Mouse (Mus musculus) mature B cell (primary cell): ENCODE measurements around the gene Ly6g5c.
"Not testable (repeated sequence)": the region's sequence is repeated elsewhere in the genome, so short reads cannot be mapped to it uniquely, and the experiment has no call there.

Source experiments
- in situ Hi-C: fragments of 300-500 bp; cut with MboI; formaldehyde crosslinking; loops from 2 replicates; pipeline ENCODE4 v1.14.3; 2019

Ly6g5c gene

DNA sequence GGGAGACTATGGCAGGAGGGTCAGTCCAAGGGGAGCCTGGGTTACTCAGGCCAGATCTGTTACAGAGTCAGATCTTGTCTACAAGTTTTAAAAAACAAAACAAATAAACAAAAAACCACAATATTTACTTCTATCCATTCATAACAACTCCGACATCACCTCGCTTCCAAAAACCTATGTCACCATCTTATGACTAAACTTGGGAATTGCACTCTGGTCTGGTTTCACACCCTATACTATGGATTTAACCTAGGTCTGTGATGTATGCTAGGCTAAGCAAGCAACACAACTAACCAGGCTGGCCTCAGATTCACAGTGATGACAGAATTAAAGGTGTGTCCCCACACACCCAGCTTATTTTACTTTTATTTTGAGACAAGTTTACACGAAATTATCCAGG lies 1.6 kb upstream of the Ly6g5c start:
- in situ Hi-C loops, result no loop called here

DNA sequence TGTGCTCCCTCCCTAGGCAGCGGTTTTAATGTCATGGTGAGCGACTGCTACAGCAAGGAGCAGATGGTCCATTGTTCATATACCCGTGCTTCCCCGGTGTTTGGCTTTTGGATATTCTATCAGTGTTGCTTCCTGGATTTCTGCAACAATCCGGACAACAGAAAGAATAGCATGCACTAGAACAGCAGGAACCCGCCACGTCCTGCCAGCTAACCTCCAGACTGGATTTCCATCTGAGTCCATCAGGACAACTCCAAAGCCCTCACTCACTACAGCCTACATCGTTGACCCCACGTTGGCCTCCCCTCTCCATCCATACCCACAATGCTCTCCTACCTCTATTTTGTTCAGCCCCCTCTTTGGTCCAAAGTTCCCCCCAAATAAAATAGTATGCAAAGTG lies 3.7 kb downstream of the Ly6g5c start:
- in situ Hi-C loops, result no loop called here

DNA sequence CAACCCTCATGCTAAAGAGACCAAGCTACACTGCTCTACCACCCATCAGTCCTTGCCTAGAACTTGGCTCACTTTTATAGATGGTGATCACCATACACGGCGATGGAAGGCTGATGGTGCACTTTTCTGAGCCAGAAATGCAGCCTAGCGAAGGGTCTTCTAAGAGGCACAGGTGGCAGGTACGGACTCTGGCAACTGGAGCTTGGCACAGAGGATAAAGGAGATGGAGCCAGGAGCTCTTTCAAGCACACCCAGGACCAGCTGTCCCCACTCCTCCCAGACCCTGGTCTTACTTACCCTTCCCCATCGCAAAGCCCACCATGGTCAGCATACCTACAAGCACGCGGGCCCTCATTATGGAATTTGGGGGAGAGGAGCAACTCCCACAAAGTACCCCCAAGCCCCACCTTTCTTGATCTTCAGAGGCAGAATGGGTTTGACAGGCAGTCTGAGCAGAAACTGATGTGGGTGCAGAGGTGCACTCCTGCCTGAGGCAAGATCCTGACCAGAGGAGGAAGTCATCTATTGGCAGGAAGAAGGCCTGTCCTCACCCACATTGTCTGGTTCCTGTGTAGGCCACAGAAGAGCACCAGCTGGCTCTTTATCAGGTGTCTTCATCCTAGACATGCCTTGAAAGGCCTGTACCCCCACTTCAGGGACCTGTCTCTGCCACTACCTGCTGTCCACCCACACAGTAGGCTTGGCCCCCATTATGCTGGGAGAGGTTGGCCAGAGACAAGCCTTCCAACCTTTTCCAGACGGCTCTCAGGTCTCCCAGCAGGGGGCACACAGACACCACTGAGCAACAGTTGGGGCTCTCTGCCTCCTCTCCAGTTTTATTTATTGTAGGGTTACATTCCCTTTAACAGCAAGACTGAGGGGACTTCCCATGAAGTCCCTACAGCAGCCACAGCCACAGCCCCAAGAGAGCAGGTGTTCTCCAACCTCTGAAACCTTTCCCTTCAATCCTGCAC lies 7.3 kb downstream of the Ly6g5c start, which contains the start of gene Ly6g5b:
Gene Ly6g5b, minus strand, starts transcription at position 383 of the 974 bp plus-strand sequence.
- in situ Hi-C loops, result no loop called here

DNA sequence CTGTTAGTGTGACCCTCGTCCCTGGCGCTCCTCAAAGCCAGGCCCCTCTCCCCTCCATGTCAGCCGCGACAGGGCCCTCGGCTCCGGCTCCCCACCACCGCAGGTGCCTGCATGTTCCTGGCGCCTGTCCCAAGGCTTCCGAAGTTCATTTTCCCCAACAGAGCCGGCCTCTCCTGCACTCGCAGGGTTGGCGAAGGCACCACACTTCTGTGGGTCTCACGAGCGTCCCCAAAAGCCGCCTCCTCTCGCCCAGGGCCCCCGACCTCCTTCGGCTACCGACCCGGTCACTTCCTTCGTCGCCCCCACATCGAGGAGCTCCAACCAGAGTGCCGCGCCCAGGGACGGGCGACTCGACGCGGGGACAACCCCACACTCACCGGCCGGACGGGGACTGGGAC lies 12.7 kb downstream of the Ly6g5c start:
- in situ Hi-C loops, result no loop called here

DNA sequence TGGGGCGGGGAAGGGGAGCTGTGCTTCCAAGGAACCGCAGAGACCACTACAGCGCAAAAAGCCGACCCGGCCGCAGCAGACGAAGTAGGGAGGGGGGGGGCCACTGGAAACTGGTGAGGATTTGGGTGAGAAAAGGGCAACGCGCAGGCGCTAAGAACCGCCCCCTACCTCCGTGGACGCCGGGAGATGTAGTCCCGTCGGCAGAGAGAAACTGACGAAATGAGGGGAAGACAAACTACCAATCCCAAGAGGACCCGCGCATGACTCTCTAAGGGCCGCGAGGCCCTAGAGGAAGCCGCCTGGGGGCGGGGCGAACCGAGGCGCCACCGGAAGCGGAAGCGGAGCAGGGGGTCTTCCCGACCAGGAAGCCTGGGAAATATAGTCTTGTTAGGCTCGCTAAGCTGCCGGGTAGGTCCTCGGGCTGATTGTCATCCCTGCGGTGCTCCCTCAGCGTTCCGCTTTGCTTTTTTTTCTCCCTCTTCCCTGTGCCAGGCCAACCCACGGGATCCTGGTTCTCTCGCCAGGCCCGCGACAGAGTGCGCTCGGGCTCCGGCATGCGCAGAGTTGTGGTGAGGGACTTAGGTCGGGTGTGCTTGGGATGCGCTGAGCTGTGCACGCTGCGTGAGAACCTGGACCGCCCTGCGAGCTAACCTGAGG lies 13.2 kb downstream of the Ly6g5c start, which contains the start of gene Gpank1:
Gene Gpank1, plus strand, starts transcription at position 313 of the 657 bp plus-strand sequence.
- in situ Hi-C loops, result no loop called here

DNA sequence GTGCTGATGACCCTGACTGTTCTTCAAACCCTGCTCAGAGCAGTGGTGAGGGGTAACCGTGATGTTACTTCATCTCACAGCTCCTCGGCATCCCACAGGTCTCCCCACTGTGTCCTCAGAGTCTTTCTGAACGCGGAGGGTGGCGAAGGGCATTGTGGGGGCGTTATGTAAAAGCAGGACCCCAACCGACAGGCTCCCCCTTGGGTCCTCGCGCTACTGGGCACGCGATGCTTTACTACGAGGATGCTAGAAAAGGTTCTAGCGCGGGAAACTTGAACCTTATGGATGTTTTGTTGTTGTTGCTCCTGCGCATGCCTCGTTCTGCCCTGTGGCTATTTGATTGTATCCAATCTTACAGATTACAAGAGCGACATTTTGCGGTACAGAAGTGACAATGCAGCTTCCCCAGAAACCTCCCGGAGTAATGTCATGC lies 13.8 kb downstream of the Ly6g5c start, which contains the start of gene Csnk2b:
Gene Csnk2b, minus strand, starts transcription at position 183 of the 433 bp plus-strand sequence.
- in situ Hi-C loops, result no loop called here

DNA sequence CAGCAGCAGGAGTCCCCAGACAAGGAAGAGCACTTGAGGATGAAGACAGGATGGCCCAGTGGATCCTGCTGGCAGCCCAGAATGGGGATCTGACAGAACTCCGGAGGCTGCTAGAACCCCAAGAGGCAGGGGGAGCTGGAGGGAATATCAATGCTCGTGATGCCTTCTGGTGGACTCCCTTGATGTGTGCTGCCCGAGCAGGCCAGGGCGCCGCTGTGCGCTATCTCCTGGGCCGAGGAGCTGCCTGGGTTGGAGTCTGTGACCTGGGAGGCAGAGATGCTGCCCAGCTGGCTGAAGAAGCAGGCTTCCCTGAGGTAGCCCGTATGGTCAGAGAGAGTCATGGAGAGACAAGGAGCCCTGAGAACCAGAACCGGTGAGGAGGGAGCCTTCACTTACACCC lies 15.2 kb downstream of the Ly6g5c start:
- in situ Hi-C loops, result not testable (repeated sequence)

DNA sequence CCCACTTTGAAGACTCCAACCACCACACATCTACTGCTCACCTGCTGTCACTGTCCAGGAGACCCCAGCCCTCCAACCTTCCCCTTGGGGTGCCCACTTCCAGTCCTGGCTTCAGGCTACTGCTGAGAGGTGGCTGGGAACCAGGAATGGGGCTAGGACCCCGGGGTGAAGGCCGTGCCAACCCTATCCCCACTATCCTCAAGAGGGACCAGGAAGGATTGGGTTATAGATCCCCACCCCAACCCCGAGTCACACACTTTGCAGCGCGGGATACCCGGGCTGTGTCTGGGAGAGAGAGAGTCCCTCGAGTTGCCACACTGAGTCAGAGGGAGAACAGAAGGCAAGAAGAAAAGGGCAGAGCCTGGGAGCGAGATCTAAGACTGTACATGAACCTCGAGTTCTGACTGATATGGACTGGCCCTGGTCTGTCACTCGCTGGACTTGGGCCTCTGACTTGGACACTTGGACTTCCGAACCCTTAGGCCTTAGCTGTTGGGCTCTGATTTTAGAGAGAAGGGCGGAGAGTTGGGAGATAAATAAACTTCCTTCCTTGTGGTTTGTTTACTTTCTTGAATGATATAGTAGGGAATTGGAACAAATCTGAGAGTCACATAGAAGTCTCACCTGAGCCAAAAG lies 16.3 kb downstream of the Ly6g5c start:
- in situ Hi-C loops, result not testable (repeated sequence)

DNA sequence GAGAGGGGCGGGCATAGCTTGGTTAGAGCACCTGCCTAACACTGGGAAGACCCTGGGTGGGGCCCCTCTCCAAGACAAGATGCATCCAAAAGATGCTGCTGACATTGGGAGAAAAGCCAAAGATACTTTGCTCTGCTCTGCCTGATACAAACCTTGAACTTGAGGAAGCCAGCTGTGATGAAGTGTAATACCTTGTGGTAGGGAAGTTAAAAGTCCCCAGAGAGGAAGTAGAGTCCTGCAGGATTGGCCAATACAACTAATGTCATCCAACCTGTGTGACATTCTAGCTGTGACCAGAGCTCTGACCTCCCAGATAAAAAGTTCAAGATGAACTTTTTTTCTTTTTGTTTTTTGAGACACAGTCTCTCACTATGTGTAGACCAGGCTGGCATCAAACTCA lies 17.0 kb downstream of the Ly6g5c start:
- in situ Hi-C loops, result no loop called here

DNA sequence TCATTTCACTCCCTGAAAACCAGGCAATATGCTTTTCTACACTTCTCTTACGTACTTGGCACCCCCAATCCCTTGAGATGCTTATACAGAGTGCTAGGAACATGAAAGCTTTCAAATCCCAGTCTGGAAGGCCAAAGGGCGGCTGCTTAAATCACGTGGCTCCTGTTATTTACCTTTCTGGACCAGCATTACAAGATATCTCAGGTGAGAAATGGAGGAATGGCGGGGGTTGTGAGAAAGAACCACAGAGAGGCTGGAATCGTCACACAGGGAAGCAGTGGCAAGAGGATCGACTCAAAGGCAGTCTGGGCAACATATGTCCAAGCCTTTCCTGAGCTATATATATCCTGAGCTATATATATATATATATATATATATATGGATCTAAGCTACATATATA lies 17.5 kb downstream of the Ly6g5c start:
- in situ Hi-C loops, result no loop called here

DNA sequence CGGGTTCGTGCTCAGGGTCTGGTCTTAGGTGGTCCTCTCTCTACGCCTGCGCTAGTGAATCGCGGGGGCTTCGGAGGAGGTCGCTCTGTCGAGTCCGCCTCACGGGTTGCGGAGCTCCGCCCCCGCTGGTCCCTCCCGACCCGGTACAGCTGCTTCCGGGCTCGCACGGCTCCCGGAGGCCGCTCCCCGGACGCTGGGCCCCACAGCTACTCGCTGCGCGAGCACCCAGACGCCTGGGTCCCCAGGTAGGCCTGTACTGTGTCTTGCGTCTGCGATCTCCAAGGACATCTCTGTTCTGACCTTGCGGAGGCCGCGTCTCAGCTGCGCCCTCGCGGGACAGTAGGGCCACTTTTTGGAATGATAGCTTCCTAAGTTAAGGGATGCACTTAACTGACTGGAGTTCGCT lies 18.1 kb downstream of the Ly6g5c start, which contains the start of gene D17H6S53E:
Gene D17H6S53E, plus strand, starts transcription at position 168 of the 406 bp plus-strand sequence.
- in situ Hi-C loops, result no loop called here

DNA sequence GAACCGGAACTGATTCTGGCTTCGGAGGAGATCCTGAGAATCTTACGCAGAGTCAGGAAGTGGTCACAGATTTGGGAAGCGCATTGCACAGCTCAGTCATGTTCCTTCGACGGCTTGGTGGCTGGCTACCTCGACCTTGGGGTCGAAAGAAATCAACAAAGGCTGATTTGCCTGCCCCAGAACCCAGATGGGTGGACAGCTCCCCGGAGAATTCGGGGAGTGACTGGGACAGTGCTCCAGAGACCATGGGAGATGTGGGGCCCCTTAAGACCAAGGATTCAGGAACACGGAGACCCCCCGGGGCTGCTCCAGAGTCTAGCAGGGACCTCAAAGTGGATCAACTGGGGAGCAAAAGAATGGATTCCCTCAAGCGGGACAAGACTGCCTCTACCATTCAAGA lies 18.9 kb downstream of the Ly6g5c start:
- in situ Hi-C loops, result no loop called here

DNA sequence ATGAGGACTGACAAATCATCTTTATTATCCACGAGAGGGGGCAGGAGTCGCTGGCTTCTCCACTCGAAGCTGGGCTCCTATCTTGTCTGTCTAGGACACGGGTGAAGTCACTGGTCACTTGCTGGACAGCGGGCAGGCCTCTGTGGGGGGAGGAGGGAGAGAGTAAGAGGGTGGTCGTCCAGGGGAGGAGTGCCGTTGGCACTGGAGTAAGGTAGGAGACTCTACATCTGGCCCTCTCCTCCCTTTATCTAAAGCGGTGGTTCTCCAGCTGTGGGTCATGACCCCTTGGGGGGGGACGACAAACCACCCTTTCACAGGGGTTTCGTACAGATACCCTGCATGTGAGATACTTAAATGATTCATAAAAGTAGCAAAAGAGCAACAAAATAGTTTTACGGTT lies 20.9 kb downstream of the Ly6g5c start:
- in situ Hi-C loops, result no loop called here

DNA sequence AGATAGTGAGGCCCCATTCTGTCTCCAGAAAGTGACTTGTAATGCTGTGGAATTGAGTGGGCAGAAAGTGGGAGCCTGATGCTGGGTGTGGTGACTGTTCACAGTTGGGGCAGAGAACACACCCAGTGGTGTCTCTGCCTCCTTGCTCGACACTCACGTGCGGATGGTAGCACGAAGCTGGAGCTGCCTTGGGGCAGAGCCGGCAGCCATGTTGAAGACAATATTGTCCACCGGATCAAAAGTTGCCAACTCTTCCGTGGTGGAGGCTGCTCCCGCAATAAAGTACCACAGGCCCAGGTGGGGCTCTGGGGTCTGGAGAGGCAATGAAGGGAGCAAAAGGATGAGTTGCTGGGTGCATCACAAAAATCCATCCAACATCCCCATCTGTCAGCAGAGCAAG lies 23.0 kb downstream of the Ly6g5c start:
- in situ Hi-C loops, result no loop called here

DNA sequence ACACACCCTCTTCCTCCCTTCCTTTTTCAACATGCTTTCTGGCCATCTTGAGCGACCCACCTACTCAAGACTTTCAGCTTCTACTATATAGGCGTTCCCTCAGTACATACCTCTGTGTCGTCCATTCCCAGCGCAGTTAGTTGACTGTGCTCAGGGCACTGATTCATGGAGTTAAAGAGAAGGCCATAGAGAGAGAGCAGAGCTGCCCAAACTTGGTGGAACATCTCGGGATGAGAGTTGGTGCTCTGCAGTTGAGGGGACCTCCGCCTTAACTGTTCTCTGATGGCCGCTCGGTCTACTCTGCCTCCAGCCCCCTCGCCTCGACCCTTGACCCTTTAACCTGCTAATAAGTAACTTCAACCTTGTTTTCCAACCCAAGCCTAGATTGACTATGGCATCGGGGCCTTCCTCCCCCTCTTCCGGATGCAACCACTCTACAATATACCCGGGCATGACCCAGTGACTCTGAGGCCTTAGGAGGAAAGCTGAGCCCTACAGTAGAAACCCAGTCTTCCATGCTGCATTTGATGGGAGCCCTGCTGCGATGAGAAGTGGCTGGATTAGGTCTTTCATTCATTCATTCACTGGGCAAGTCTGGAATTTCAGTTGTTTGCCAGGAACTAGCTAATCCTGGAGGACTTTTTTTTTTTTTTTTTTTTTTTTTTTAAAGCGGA lies 23.6 kb downstream of the Ly6g5c start, which contains the start of gene Apom:
Gene Apom, minus strand, starts transcription at position 551 of the 674 bp plus-strand sequence.
- in situ Hi-C loops, result no loop called here

DNA sequence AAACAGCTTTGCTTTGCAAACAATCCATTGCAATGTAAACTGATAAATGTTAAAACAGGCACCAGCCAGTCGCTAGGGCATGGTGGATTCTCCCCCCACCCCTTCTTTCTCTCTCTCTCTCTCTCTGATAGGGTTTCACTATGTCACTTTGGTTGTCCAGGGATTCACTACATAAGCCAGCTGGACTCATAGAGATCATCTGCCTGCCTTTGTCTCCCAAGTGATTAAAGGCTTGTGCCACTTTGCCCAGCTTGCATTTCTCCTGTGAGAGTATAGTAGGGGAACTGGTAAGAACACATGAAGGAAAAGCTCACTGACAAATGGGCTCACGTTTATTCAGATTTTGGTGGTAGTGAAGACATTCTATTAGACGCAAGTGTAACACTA lies 24.1 kb downstream of the Ly6g5c start:
- in situ Hi-C loops, result no loop called here

DNA sequence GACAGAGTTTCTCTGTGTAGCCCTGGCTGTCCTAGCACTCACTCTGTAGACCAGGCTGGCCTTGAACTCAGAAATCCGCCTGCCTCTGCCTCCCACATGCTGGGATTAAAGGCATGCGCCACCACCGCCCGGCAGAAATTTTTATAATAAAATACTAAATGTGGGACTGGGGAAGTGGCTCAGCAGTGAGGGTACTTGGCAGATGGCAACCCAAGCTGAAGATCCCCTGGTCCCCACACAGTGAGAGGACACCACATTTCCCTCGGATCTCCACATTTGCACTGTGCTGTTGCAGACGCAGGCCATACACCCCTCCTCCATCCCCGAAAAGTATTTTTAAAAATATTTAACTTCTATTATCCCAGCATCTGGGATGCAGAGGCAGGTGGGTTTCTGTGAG lies 25.4 kb downstream of the Ly6g5c start:
- in situ Hi-C loops, result no loop called here

DNA sequence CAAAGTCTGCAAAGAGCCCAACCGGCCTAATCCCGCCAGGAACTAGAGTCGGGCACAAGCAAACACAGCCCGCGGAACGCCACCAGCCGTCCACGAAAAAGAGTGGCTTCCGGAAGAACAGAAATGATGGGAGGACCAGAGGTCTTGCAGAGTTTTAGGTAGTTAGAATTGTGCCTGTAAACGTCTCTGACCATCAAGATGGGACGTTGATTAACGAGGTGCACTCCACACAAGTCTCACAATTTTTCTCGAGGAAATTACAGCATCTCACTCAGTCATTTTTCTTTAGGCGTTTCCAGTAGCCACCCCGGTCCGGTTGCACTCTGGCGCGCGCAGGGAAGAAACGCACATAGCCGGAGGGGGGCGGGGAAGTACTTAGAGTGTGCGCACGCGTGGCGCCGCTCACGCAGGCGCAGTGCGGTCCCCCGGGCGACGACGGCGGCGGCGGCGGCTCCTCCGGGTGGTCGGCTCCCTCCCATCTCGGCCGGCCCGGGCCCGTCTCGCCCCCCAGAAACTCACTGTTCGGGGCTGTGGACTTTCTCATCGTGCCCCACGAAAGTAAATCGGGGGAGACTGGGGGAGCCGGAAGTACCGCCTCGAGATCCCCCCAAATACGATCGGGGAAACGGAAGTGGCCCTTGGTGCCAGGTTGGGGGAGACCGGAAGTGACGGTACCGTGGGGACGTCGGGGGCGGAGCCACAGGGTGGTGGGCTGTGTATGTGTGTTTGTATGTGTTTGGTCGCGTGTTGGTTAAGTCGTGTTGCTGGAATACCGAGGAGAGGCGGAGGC lies 26.9 kb downstream of the Ly6g5c start, which contains the start of gene Bag6:
Gene Bag6, plus strand, starts transcription at position 378 of the 790 bp plus-strand sequence.
- in situ Hi-C loops, result no loop called here

DNA sequence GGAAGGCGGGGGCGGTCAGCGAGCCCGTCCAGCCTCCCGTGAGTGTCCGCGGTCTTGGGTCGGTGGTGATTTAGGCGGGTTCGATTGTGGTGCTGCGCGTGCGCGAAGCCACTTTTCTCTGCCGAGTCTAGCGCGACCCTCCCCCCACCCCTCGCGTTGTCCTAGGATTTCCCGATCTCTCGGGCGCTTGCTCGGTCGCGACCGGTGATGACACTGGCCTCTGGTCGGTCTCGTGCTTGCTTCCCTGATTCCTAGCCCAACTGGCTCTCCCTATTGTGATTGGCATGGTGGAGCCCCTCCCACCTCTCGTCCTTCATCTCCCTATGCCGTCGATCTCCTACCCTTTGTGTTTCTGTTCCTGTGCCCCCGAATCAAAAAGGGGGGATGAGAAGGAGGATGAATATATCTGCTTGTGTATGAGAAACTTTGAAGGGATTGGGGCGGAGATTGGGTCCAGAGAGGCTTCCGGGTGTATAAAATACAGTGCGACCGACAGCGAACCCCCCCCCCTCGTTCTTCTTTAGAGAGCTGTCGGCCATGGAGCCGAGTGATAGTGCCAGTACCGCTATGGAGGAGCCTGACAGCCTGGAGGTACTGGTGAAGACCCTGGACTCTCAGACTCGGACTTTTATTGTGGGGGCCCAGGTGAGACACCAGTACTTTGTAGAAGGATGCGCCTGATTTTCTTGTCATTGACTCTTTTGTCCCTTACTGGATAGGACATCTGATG lies 27.7 kb downstream of the Ly6g5c start:
- in situ Hi-C loops, result no loop called here

DNA sequence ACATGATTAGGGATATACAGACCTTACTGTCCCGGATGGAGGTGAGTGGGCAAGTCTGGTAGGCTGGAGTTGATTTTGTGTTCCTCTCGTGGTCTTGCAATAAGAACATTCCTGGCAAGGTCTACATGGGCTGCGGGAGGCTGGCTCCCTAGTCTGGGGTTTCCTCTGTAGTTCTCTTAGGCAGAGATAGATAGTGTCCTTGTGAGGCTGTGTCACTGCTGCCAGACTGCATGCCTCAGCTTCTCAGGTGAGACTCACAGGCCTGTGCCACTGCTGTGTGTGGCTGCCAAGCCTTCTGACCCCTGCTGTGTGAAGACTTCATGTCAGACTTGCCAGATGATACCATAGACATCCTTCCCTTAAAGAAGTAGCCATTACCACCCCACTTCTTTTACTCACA lies 31.2 kb downstream of the Ly6g5c start:
- in situ Hi-C loops, result no loop called here
